Comparison of ENCODE assay signal across 13 mouse cellular contexts in genomic region chr8:84170096-84170495, GRCm38 (mm10). TPM values are rescaled to one million over a fixed set of nuclear protein-coding genes. Genes with fewer than 3 reads are reported as not detected.
"Had no signal": no experiment of that assay in that cellular context is flagged by ENCODE, and none has a peak within 500 bp of the region (broad histone marks: within the 10 kb centered on the region; RNA-seq: fewer than 3 reads in every experiment).

No protein-coding gene starts in this region.

- DNase-seq: lung, adult 18-20 months; lung, embryonic 14.5 days; lung, postnatal 10 days; lung, postnatal 4 days; midbrain, embryonic 14.5 days; right cerebral cortex, postnatal 14 days; thymus, adult 2 months; thymus, postnatal 25 days; thymus, postnatal 4 days had no signal

RNA-seq across cellular contexts. Expression of gene Nanos3, which starts 14.9 kb away (rescaled TPM):
- total RNA-seq: megakaryocyte, adult 5-6 weeks; neutrophil, adult 5-6 weeks had no signal
- polyA plus RNA-seq: spleen, adult 2 months; urinary bladder, adult 2 months had no signal
